Mouse (Mus musculus): ENCODE results near the gene Zfp429. TPM values are rescaled to one million over a fixed set of nuclear protein-coding genes. Genes with fewer than 3 reads are reported as not detected.
"Not testable (repeated sequence)": the region's sequence is repeated elsewhere in the genome, so short reads cannot be mapped to it uniquely, and the experiment has no call there.

Zfp429 gene
- total and polyA plus RNA-seq, 3 experiments, result 0.67 to 1.0 TPM; not detected in 1

DNA sequence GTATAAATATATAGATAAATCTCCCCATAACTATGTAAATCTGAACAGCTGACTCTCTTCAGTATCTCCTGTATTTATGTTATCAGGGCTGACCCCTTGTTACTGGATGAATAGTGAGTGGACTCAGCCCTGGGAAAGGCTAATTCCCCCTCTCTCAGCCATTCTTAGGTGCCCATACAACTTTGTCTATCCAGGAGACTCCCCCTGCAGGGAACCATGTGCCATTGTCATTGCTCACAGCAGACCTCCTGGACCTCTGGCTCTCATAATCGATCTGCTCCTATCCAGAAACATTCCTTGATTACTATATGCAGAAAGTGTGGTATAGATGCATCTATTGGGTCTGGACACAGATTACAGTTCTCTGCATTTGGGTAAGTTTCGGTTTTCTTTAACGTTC lies 17.2 kb upstream of the Zfp429 start:
- no peak overlapping the region for H3K4me3 ChIP-seq (ENCODE audit: control insufficient read depth in 1 of 2, insufficient read depth in 1 of 2, low read depth in 2 of 2, low read length in 2 of 2)
- no peaks in the 10 kb centered on the region for H3K9me3 ChIP-seq (replicated peaks; ENCODE audit: insufficient read depth, low read length)
- H3K4me1 ChIP-seq (ENCODE audit: control insufficient read depth in 1 of 2, insufficient read depth in 2 of 2, low read length in 2 of 2), result no peaks in the 10 kb centered on the region
- no peak overlapping the region for H3K27ac ChIP-seq (ENCODE audit: control insufficient read depth, low read depth, low read length)
- no peaks in the 10 kb centered on the region for H3K27me3 ChIP-seq (ENCODE audit: control insufficient read depth in 1 of 2, insufficient read depth in 2 of 2, low read length in 2 of 2)
- H3K36me3 ChIP-seq (ENCODE audit: control insufficient read depth in 1 of 2, insufficient read depth in 2 of 2, low read length in 2 of 2), result no peaks in the 10 kb centered on the region
- no peak overlapping the region for H3K9ac ChIP-seq (ENCODE audit: control insufficient read depth, low read depth, low read length, poor library complexity, severe bottlenecking)
- TF ChIP-seq ZNF384 (IDR thresholded peaks at IDR 0.05; ENCODE audit: low read depth, low read length), result no peak
- no peak for TF ChIP-seq CHD1 (IDR thresholded peaks at IDR 0.05; ENCODE audit: low read depth, low read length)
- no peak for TF ChIP-seq HCFC1 (IDR thresholded peaks at IDR 0.05; ENCODE audit: low read depth, low read length)
- no peak for TF ChIP-seq RAD21 (IDR thresholded peaks at IDR 0.05; ENCODE audit: low read depth, low read length)
- no peak for TF ChIP-seq ZC3H11A (IDR thresholded peaks at IDR 0.05; ENCODE audit: low read depth, low read length)
- no peak for TF ChIP-seq MAX (IDR thresholded peaks at IDR 0.05; ENCODE audit: low read length)
- TF ChIP-seq ETS1 (IDR thresholded peaks at IDR 0.05; ENCODE audit: low read depth, low read length), result no peak
- TF ChIP-seq EP300 (IDR thresholded peaks at IDR 0.05; ENCODE audit: low read depth in 1 of 2, low read length in 2 of 2), result no peak
- no peak for TF ChIP-seq UBTF (IDR thresholded peaks at IDR 0.05; ENCODE audit: borderline replicate concordance, insufficient read depth, low read depth, low read length)
- no peak for TF ChIP-seq MEF2A (IDR thresholded peaks at IDR 0.05; ENCODE audit: extremely low read depth, insufficient replicate concordance, low read depth, low read length, poor library complexity, severe bottlenecking)
- no peak for TF ChIP-seq GABPA (IDR thresholded peaks at IDR 0.05; ENCODE audit: low read depth, low read length)
- no peak for TF ChIP-seq MAZ (IDR thresholded peaks at IDR 0.05; ENCODE audit: low read depth, low read length)
- TF ChIP-seq USF2 (IDR thresholded peaks at IDR 0.05; ENCODE audit: borderline replicate concordance in 1 of 2, insufficient read depth in 1 of 2, low read depth in 1 of 2, low read length in 2 of 2), result no peak
- no peak for TF ChIP-seq ZKSCAN1 (IDR thresholded peaks at IDR 0.05; ENCODE audit: low read depth, low read length)
- no peak for TF ChIP-seq GATA1 (IDR thresholded peaks at IDR 0.05; ENCODE audit: low read depth, low read length)
- no peaks in the 10 kb centered on the region for H3K79me2 ChIP-seq (ENCODE audit: control insufficient read depth, insufficient read depth, low read length, poor library complexity)
- DNase-seq (ENCODE audit: low read depth, low spot score), result no peak

DNA sequence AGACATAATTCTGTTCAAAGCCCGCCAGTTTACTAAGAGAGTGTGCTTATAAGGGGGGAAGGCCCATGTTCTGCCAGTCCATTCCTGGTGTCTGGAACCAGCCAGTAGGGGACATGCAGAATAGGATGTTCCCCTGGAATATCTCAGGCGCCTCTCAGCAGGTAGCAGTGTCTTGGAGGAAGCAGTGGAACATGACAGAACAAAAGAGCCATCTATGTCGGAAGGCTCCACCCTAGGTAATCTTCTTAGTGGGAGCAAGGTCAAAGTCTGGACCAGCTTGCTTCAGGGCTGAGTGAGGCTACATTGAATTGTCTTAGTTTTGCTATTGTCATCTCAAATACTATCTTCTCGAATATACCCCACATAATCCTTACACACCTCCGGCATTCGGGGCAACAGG lies 16.1 kb upstream of the Zfp429 start:
- no peaks in the 10 kb centered on the region for H3K9me3 ChIP-seq (replicated peaks; ENCODE audit: insufficient read depth, low read length)
- no peaks in the 10 kb centered on the region for H3K36me3 ChIP-seq (ENCODE audit: control insufficient read depth in 1 of 2, insufficient read depth in 2 of 2, low read length in 2 of 2)
- H3K27me3 ChIP-seq (ENCODE audit: control insufficient read depth in 1 of 2, insufficient read depth in 2 of 2, low read length in 2 of 2), result no peaks in the 10 kb centered on the region
- no peak overlapping the region for H3K4me3 ChIP-seq (ENCODE audit: control insufficient read depth in 1 of 2, insufficient read depth in 1 of 2, low read depth in 2 of 2, low read length in 2 of 2)
- DNase-seq (ENCODE audit: low read depth, low spot score), result no peak
- no peak overlapping the region for H3K9ac ChIP-seq (ENCODE audit: control insufficient read depth, low read depth, low read length, poor library complexity, severe bottlenecking)
- no peak overlapping the region for H3K27ac ChIP-seq (ENCODE audit: control insufficient read depth, low read depth, low read length)
- H3K4me1 ChIP-seq (ENCODE audit: control insufficient read depth in 1 of 2, insufficient read depth in 2 of 2, low read length in 2 of 2), result no peaks in the 10 kb centered on the region
- H3K79me2 ChIP-seq (ENCODE audit: control insufficient read depth, insufficient read depth, low read length, poor library complexity), result no peaks in the 10 kb centered on the region
- TF ChIP-seq GABPA (IDR thresholded peaks at IDR 0.05; ENCODE audit: low read depth, low read length), result no peak
- TF ChIP-seq SMC3 (IDR thresholded peaks at IDR 0.05; ENCODE audit: low read depth, low read length), result no peak
- no peak for TF ChIP-seq MAZ (IDR thresholded peaks at IDR 0.05; ENCODE audit: low read depth, low read length)
- TF ChIP-seq TAL1 (IDR thresholded peaks at IDR 0.05; ENCODE audit: low read length), result no peak
- no peak for TF ChIP-seq POLR2A (IDR thresholded peaks at IDR 0.05; ENCODE audit: control insufficient read depth in 1 of 2, insufficient read depth in 1 of 2, low read depth in 1 of 2, low read length in 2 of 2, poor library complexity in 1 of 2)
- no peak for TF ChIP-seq MAFK (IDR thresholded peaks at IDR 0.05; ENCODE audit: borderline replicate concordance, low read depth, low read length)
- no peak for TF ChIP-seq RCOR1 (IDR thresholded peaks at IDR 0.05; ENCODE audit: low read depth, low read length)
- TF ChIP-seq MAX (IDR thresholded peaks at IDR 0.05; ENCODE audit: low read length), result no peak
- TF ChIP-seq POLR2AphosphoS5 (IDR thresholded peaks at IDR 0.05; ENCODE audit: borderline replicate concordance, low read depth, low read length), result no peak

DNA sequence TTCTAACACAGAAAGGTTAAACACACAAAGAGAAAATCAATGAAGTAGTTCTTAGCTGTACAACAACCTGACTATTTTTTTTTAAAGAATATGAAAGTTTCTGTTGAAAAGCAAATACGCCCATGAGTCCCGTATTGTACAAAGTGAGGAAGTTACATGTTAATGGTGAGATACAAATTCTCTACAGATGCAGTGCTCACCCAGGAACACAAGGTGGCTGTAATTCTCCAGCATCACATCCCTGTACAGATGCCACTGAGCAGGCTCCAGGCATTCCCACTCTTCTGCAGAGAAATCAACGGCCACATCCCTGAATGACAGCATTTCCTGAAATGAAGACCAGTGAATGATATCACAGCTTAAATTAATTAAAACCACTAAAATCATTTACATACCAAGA lies 14.0 kb upstream of the Zfp429 start:
- H3K4me1 ChIP-seq (ENCODE audit: control insufficient read depth in 1 of 2, insufficient read depth in 2 of 2, low read length in 2 of 2); H3K79me2 ChIP-seq (ENCODE audit: control insufficient read depth, insufficient read depth, low read length, poor library complexity); H3K9me3 ChIP-seq (replicated peaks; ENCODE audit: insufficient read depth, low read length); H3K27me3 ChIP-seq (ENCODE audit: control insufficient read depth in 1 of 2, insufficient read depth in 2 of 2, low read length in 2 of 2); H3K4me3 ChIP-seq (ENCODE audit: control insufficient read depth in 1 of 2, insufficient read depth in 1 of 2, low read depth in 2 of 2, low read length in 2 of 2); H3K36me3 ChIP-seq (ENCODE audit: control insufficient read depth in 1 of 2, insufficient read depth in 2 of 2, low read length in 2 of 2); H3K27ac ChIP-seq (ENCODE audit: control insufficient read depth, low read depth, low read length); H3K9ac ChIP-seq (ENCODE audit: control insufficient read depth, low read depth, low read length, poor library complexity, severe bottlenecking); DNase-seq (ENCODE audit: low read depth, low spot score): not testable (repeated sequence)

Measured in MEL (cell line).